Mouse (Mus musculus): ENCODE results near the gene Ocel1. TPM values are rescaled to one million over a fixed set of nuclear protein-coding genes. Genes with fewer than 3 reads are reported as not detected.

Gene Ocel1
- 5.5 and 5.7 TPM in 2 replicates for polyA plus RNA-seq (2015; fragmentation: Nextera tagmentation; extraction: Ambion mirVana)

GRCm38 (mm10) chr8:71371236-71371848 lies at the start of gene Ocel1:
Ocel1 (plus strand) TSS chr8:71371298.

GRCm38 (mm10) chr8:71366771-71367528 lies 4.1 kb upstream of the Ocel1 start, which contains the start of gene Use1:
Use1 (plus strand) TSS chr8:71366848.

GRCm38 (mm10) chr8:71381421-71381970 lies 10.4 kb downstream of the Ocel1 start, which contains the start of gene Nr2f6:
Nr2f6 (minus strand) TSS chr8:71381960.

GRCm38 (mm10) chr8:71395629-71396028 lies 24.5 kb downstream of the Ocel1 start, which contains the start of gene Ushbp1:
Ushbp1 (minus strand) TSS chr8:71395802.

GRCm38 (mm10) chr8:71396639-71397305 lies 25.7 kb downstream of the Ocel1 start, which contains the start of gene Babam1:
Babam1 (plus strand) TSS chr8:71396861.

GRCm38 (mm10) chr8:71405401-71406098 lies 34.5 kb downstream of the Ocel1 start, which contains the start of gene Ankle1:
Ankle1 (plus strand) TSS chr8:71406010.

Other genes with a start within 250 kb of the Ocel1 start
- 11.9 and 13.6 TPM in 2 replicates for gene Myo9b, start 98.6 kb upstream of the Ocel1 start, polyA plus RNA-seq (2015; fragmentation: Nextera tagmentation; extraction: Ambion mirVana)
- 21.3 and 24.6 TPM in 2 replicates for gene Haus8, start 98.4 kb upstream of the Ocel1 start, polyA plus RNA-seq (2015; fragmentation: Nextera tagmentation; extraction: Ambion mirVana)
- gene Use1, start 4.5 kb upstream of the Ocel1 start, polyA plus RNA-seq (2015; fragmentation: Nextera tagmentation; extraction: Ambion mirVana), result 89.1 and 89.4 TPM in 2 replicates
- gene Nr2f6, start 10.7 kb downstream of the Ocel1 start, polyA plus RNA-seq (2015; fragmentation: Nextera tagmentation; extraction: Ambion mirVana), result 55.5 and 56.4 TPM in 2 replicates
- gene Ushbp1, start 24.5 kb downstream of the Ocel1 start, polyA plus RNA-seq (2015; fragmentation: Nextera tagmentation; extraction: Ambion mirVana), result 4.6 and 5.8 TPM in 2 replicates
- 62.9 and 66.6 TPM in 2 replicates for gene Babam1, start 25.6 kb downstream of the Ocel1 start, polyA plus RNA-seq (2015; fragmentation: Nextera tagmentation; extraction: Ambion mirVana)
- 4.8 and 6.5 TPM in 2 replicates for gene Ankle1, start 34.7 kb downstream of the Ocel1 start, polyA plus RNA-seq (2015; fragmentation: Nextera tagmentation; extraction: Ambion mirVana)
- 24.9 and 28.3 TPM in 2 replicates for gene Abhd8, start 92.4 kb downstream of the Ocel1 start, polyA plus RNA-seq (2015; fragmentation: Nextera tagmentation; extraction: Ambion mirVana)
- 80.4 and 81.5 TPM in 2 replicates for gene Mrpl34, start 93.7 kb downstream of the Ocel1 start, polyA plus RNA-seq (2015; fragmentation: Nextera tagmentation; extraction: Ambion mirVana)
- gene Dda1, start 97.9 kb downstream of the Ocel1 start, polyA plus RNA-seq (2015; fragmentation: Nextera tagmentation; extraction: Ambion mirVana), result 74.3 and 86.1 TPM in 2 replicates
- gene Ano8, start 114.7 kb downstream of the Ocel1 start, polyA plus RNA-seq (2015; fragmentation: Nextera tagmentation; extraction: Ambion mirVana), result 1.0 and 1.1 TPM in 2 replicates
- 9.3 and 9.9 TPM in 2 replicates for gene Gtpbp3, start 116.8 kb downstream of the Ocel1 start, polyA plus RNA-seq (2015; fragmentation: Nextera tagmentation; extraction: Ambion mirVana)
- 12.9 and 13.2 TPM in 2 replicates for gene Plvap, start 140.5 kb downstream of the Ocel1 start, polyA plus RNA-seq (2015; fragmentation: Nextera tagmentation; extraction: Ambion mirVana)
- gene Ccdc194, start 154.4 kb downstream of the Ocel1 start, polyA plus RNA-seq (2015; fragmentation: Nextera tagmentation; extraction: Ambion mirVana), result 0.19 TPM in 1 of 2 replicates, not detected in the other
- gene Bst2, start 166.2 kb downstream of the Ocel1 start, polyA plus RNA-seq (2015; fragmentation: Nextera tagmentation; extraction: Ambion mirVana), result 48.3 and 59.8 TPM in 2 replicates
- gene Mvb12a, start 171.6 kb downstream of the Ocel1 start, polyA plus RNA-seq (2015; fragmentation: Nextera tagmentation; extraction: Ambion mirVana), result 79.7 and 86.3 TPM in 2 replicates
- 0.57 and 0.63 TPM in 2 replicates for gene Tmem221, start 187.6 kb downstream of the Ocel1 start, polyA plus RNA-seq (2015; fragmentation: Nextera tagmentation; extraction: Ambion mirVana)
- gene Nxnl1, start 195.3 kb downstream of the Ocel1 start, polyA plus RNA-seq (2015; fragmentation: Nextera tagmentation; extraction: Ambion mirVana), result not detected in 2 replicates
- 17.5 and 21.1 TPM in 2 replicates for gene Slc27a1, start 197.6 kb downstream of the Ocel1 start, polyA plus RNA-seq (2015; fragmentation: Nextera tagmentation; extraction: Ambion mirVana)
- gene Pgls, start 220.9 kb downstream of the Ocel1 start, polyA plus RNA-seq (2015; fragmentation: Nextera tagmentation; extraction: Ambion mirVana), result 222 and 225 TPM in 2 replicates
- 0.71 and 1.7 TPM in 2 replicates for gene Fam129c, start 226.3 kb downstream of the Ocel1 start, polyA plus RNA-seq (2015; fragmentation: Nextera tagmentation; extraction: Ambion mirVana)
- gene Colgalt1, start 239.7 kb downstream of the Ocel1 start, polyA plus RNA-seq (2015; fragmentation: Nextera tagmentation; extraction: Ambion mirVana), result 60.6 and 64.6 TPM in 2 replicates

Data from urinary bladder, postnatal 0 days (tissue).